Mouse (Mus musculus) hindbrain, embryonic 13.5 days (tissue): ENCODE measurements around the gene Kif7. TPM values are rescaled to one million over a fixed set of nuclear protein-coding genes. Genes with fewer than 3 reads are reported as not detected.

Source experiments
- ATAC-seq: fragments of 200-750 bp; cut with Nextera tagmentation; 2 replicates; pipeline ENCODE4 v1.8.0; 2017; ENCODE audit warnings: moderate TSS enrichment; ENCODE audit not compliant: low FRiP score
- H3K27ac ChIP-seq: fragments of 300-500 bp; sonication (generic); 2 replicates; pipeline ENCODE4 v1.5.1; 2015; ENCODE audit warnings: inconsistent platforms, mild to moderate bottlenecking, moderate library complexity
- H3K27me3 ChIP-seq: fragments of 300-500 bp; sonication (generic); 2 replicates; pipeline ENCODE4 v1.6.1; 2015; ENCODE audit warnings: mild to moderate bottlenecking, inconsistent platforms
- H3K36me3 ChIP-seq: fragments of 300-500 bp; sonication (generic); 2 replicates; pipeline ENCODE4 v1.6.1; 2015; ENCODE audit warnings: mild to moderate bottlenecking, inconsistent platforms
- H3K4me1 ChIP-seq: fragments of 300-500 bp; sonication (generic); replicated peaks from 2 replicates; pipeline ENCODE4 v1.6.1; 2015; ENCODE audit warnings: inconsistent platforms
- H3K4me2 ChIP-seq: fragments of 300-500 bp; sonication (generic); 2 replicates; pipeline ENCODE4 v1.6.1; 2015; ENCODE audit warnings: inconsistent platforms, mild to moderate bottlenecking, moderate library complexity
- H3K4me3 ChIP-seq: fragments of 300-500 bp; sonication (generic); 2 replicates; pipeline ENCODE4 v1.5.1; 2015; ENCODE audit warnings: mild to moderate bottlenecking, inconsistent platforms
- H3K9ac ChIP-seq: fragments of 300-500 bp; sonication (generic); 2 replicates; pipeline ENCODE4 v1.6.1; 2015; ENCODE audit warnings: mild to moderate bottlenecking, inconsistent platforms
- H3K9me3 ChIP-seq: fragments of 300-500 bp; sonication (generic); 2 replicates; pipeline ENCODE4 v1.6.1; 2016; ENCODE audit warnings: inconsistent platforms
- WGBS: fragments of 180-500 bp; shearing (Covaris S2); methylation state at CpG from one replicate; pipeline ENCODE4 v1.1.7; 2015; 5-methylcytosine and 5-hydroxymethylcytosine counted together
- polyA plus RNA-seq: library from polyadenylated mRNA; unstranded; fragments of >200 nt; fragmentation: Nextera tagmentation; extraction: Ambion mirVana; gene quantifications from 2 replicates; pipeline ENCODE4 v1.2.1, GENCODE M21; 2015

Kif7 gene
- 1.7 and 2.2 TPM in 2 replicates for polyA plus RNA-seq

DNA sequence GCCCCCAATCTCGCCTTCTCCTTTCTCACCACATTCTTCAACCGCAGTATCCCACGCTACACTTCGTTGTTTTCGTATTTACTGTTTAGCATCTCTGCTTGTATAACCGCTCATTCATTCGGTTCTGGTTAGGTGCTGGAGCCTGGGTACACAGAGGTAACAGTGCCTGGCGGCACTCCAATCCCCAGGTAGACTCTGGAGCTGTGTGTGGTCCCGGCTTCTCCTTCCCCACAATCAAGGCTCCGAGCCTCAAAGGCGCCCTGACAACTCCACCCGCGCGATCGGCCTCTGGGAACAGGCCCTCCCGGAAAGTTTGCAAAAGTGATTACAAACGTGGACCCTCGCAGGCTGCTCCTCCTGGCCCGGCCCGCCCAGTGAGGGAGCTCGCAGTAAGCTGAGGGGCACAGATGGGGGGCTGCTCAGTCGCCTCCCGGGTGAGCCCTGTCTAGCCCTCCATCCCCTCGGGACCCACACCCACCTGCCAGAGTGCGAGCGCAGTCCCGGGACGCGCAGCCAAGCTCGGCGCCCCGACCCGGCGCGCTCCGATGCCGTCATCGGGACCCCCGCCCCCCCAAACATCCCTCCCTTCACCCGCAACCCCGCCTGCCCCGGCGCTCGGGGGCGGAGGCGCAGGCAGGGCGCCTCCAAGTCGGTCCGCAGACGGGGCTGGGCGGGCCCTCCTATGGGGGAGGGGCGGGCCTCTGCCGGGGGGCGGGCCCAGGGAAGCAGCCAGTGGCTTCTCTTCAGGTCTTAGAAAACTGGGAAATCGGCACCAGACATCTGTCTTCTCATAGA is at the start of gene Kif7:
TSS of gene Kif7 (minus strand) at position 534 of the 795 bp plus-strand sequence.
- H3K4me1 ChIP-seq: peaks cover 27% of the 10 kb centered on the region
- peak within 1 kb of the TSS; percentile 74 for H3K9ac ChIP-seq
- peaks cover 35% of the 10 kb centered on the region; the same call in 1 of the 2 replicates for H3K27me3 ChIP-seq
- no peaks in the 10 kb centered on the region for H3K36me3 ChIP-seq
- H3K27ac ChIP-seq: no peak within 1 kb of the TSS
- peak within 1 kb of the TSS; percentile 92 for H3K4me2 ChIP-seq
- WGBS: under 1% methylated on average over 42 of the region's 55 CpGs
- peak within 1 kb of the TSS; percentile 61 for H3K4me3 ChIP-seq
- peak; percentile 86 for ATAC-seq
- no peaks in the 10 kb centered on the region for H3K9me3 ChIP-seq

DNA sequence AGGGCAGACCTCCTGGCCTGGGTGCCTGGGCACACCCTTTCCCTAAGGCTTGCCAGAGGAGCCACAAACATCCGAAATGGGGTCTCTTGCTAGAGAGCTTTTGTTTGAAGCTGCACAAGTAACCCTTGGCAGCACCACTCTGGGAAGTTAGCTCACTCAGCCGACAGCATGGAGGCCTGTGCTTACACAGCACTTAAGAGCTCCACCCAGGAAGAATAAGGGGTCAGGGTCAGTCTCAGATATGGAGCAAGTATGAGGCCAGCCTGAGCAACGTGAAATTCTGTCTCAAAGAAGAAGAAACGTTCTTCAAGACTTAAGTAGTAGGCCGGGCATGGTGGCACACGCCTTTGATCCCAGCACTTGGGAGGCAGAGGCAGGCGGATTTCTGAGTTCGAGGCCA is 46.6 kb upstream of the Kif7 start:
- WGBS: 81% methylated on average over 8 of the region's 8 CpGs
- Histone ChIP-seq H3K4me1 (no peaks in the 10 kb centered on the region), H3K27me3 (no peaks in the 10 kb centered on the region), H3K36me3 (no peaks in the 10 kb centered on the region), H3K9ac (no peak overlapping the region), H3K4me2 (no peak overlapping the region), H3K9me3 (no peaks in the 10 kb centered on the region), H3K27ac (no peak overlapping the region), H3K4me3 (no peak overlapping the region)
- no peak for ATAC-seq

- no peak overlapping the region for H3K4me2 ChIP-seq
- H3K36me3 ChIP-seq: no peaks in the 10 kb centered on the region
- H3K27ac ChIP-seq: no peak overlapping the region
- no peak overlapping the region for H3K9ac ChIP-seq
- H3K27me3 ChIP-seq: no peaks in the 10 kb centered on the region
- no peaks in the 10 kb centered on the region for H3K4me1 ChIP-seq
- no peaks in the 10 kb centered on the region for H3K9me3 ChIP-seq
- WGBS: 86% methylated on average over 5 of the region's 5 CpGs
- no peak overlapping the region for H3K4me3 ChIP-seq
- ATAC-seq: no peak
Measured at GRCm38 (mm10) chr7:79761124-79761876, 45.8 kb upstream of the Kif7 start.

GRCm38 (mm10) chr7:79759766-79760165 is 44.2 kb upstream of the Kif7 start:
- ATAC-seq: no peak
- H3K27ac ChIP-seq: no peak overlapping the region

DNA sequence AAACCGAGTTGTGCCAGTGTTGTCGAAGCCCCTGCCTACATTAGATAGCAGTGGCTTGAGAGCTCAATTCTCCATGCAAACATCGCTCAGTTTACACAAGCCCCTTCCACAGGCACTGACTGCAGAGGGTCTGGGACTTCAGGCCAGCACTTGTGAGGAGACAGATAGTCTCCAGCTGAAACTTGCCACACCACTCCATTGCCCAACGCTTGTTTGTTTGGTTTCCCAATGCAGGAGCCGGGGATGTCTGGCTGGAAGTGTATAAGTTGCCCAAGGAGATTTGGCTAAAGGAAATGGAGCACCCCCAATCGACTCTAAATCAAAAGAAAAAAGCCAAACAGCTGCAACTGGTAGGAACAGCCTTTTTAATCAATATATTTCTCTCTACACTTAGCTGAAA is 42.7 kb upstream of the Kif7 start:
- Histone ChIP-seq H3K9me3 (no peaks in the 10 kb centered on the region), H3K4me2 (no peak overlapping the region), H3K4me3 (no peak overlapping the region), H3K4me1 (no peaks in the 10 kb centered on the region), H3K27me3 (no peaks in the 10 kb centered on the region), H3K27ac (no peak overlapping the region), H3K9ac (no peak overlapping the region), H3K36me3 (no peaks in the 10 kb centered on the region)
- 79% methylated on average over 6 of the region's 6 CpGs for WGBS
- ATAC-seq: no peak

More at GRCm38 (mm10) chr7:79759766-79760165, 44.2 kb upstream of the Kif7 start:
- H3K4me3 ChIP-seq: no peak overlapping the region
- H3K4me2 ChIP-seq: no peak overlapping the region
- H3K9me3 ChIP-seq: no peaks in the 10 kb centered on the region
- no peaks in the 10 kb centered on the region for H3K27me3 ChIP-seq
- no peaks in the 10 kb centered on the region for H3K4me1 ChIP-seq
- no peaks in the 10 kb centered on the region for H3K36me3 ChIP-seq
- no peak overlapping the region for H3K9ac ChIP-seq

DNA sequence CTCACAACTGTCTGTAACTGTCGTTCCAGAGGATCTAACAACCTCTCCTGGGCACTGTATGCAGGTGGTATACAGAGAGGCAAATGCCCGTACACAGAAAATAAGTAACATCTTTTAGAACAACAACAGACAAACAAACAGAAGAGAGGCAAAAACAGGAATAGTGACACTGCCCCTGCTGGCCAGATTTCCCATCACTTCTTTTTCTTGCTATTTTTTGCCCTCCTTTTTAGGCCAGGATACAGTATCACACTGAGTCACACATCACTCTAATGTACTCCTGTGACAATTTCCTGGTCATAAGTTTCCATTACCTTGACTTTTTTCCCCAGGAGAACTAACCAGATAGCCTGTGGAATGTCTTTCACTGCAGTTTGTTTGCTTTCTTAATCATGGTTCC is 40.8 kb upstream of the Kif7 start:
- Histone ChIP-seq H3K9ac (no peak overlapping the region), H3K4me2 (no peak overlapping the region), H3K27me3 (no peaks in the 10 kb centered on the region), H3K36me3 (no peaks in the 10 kb centered on the region), H3K4me1 (no peaks in the 10 kb centered on the region), H3K4me3 (no peak overlapping the region), H3K9me3 (no peaks in the 10 kb centered on the region), H3K27ac (no peak overlapping the region)
- ATAC-seq: no peak
- 53% methylated on average over 2 of the region's 2 CpGs for WGBS

DNA sequence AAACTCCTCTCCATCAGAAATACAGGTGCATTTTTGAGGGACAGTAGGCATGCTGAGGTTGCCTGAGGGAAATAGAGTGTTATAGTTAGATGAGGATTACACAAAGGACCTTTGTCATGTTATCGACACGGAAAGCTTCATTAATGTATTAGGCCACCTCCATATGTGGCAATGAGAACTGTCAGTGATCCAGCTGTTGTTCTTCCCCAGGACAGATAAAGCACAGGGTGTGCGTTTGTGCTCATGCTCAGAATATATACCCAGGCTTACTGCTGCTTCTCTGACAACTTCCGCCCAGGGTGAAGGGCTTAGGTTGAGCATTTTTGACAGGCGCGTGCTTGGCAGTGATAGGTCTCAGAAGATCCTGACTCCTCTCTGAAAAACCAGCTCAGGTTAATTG is 34.0 kb upstream of the Kif7 start:
- no peak for ATAC-seq
- Histone ChIP-seq H3K27me3 (0 out of 2 replicates have a peak, but pooled peaks cover 5% of the 10 kb centered on the region), H3K4me3 (no peak overlapping the region), H3K27ac (no peak overlapping the region), H3K36me3 (no peaks in the 10 kb centered on the region), H3K4me2 (no peak overlapping the region), H3K4me1 (no peaks in the 10 kb centered on the region), H3K9ac (no peak overlapping the region), H3K9me3 (no peaks in the 10 kb centered on the region)
- WGBS: 91% methylated on average over 6 of the region's 6 CpGs

DNA sequence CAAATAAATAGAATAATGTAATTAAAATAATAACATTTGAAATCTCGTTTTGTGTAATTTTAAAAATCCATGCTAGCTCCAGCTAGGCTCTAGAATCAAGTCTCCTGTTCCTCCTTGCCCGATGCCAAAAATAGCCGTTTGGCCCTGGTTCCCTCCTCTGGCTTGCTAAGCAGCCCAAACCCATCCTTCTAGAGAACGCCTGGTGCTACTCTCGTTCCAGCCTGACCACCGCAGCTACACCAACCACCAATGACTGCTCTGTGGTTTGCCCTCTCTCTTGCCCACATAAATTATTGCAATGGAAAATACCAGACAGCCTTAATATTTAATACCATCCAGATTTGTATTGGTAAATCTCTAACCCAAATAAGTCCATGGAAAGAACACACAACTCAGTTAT is 32.1 kb upstream of the Kif7 start:
- no peaks in the 10 kb centered on the region for H3K9me3 ChIP-seq
- ATAC-seq: no peak
- no peak overlapping the region for H3K9ac ChIP-seq
- no peak overlapping the region for H3K4me3 ChIP-seq
- H3K27ac ChIP-seq: no peak overlapping the region
- H3K4me1 ChIP-seq: peaks cover 9% of the 10 kb centered on the region
- H3K36me3 ChIP-seq: no peaks in the 10 kb centered on the region
- 83% methylated on average over 6 of the region's 6 CpGs for WGBS
- 0 out of 2 replicates have a peak, but pooled peaks cover 6% of the 10 kb centered on the region for H3K27me3 ChIP-seq
- H3K4me2 ChIP-seq: no peak overlapping the region

GRCm38 (mm10) chr7:79744585-79744984 is 29.1 kb upstream of the Kif7 start:
- H3K4me3 ChIP-seq: no peak overlapping the region
- H3K4me1 ChIP-seq: peaks cover 14% of the 10 kb centered on the region
- WGBS: 78% methylated on average over 5 of the region's 5 CpGs
- 0 out of 2 replicates have a peak, but pooled peaks cover 6% of the 10 kb centered on the region for H3K27me3 ChIP-seq
- H3K36me3 ChIP-seq: peaks cover 1% of the 10 kb centered on the region; the same call in 1 of the 2 replicates
- H3K4me2 ChIP-seq: no peak overlapping the region
- no peak overlapping the region for H3K27ac ChIP-seq
- H3K9ac ChIP-seq: no peak overlapping the region
- H3K9me3 ChIP-seq: no peaks in the 10 kb centered on the region
- no peak for ATAC-seq

GRCm38 (mm10) chr7:79744051-79744450 is 28.5 kb upstream of the Kif7 start:
- Histone ChIP-seq H3K4me2 (no peak overlapping the region), H3K9me3 (no peaks in the 10 kb centered on the region), H3K36me3 (peaks cover 4% of the 10 kb centered on the region; the same call in 1 of the 2 replicates), H3K27ac (no peak overlapping the region), H3K4me3 (no peak overlapping the region), H3K27me3 (0 out of 2 replicates have a peak, but pooled peaks cover 6% of the 10 kb centered on the region), H3K9ac (no peak overlapping the region), H3K4me1 (peaks cover 14% of the 10 kb centered on the region)
- 94% methylated on average over 9 of the region's 9 CpGs for WGBS
- ATAC-seq: no peak

DNA sequence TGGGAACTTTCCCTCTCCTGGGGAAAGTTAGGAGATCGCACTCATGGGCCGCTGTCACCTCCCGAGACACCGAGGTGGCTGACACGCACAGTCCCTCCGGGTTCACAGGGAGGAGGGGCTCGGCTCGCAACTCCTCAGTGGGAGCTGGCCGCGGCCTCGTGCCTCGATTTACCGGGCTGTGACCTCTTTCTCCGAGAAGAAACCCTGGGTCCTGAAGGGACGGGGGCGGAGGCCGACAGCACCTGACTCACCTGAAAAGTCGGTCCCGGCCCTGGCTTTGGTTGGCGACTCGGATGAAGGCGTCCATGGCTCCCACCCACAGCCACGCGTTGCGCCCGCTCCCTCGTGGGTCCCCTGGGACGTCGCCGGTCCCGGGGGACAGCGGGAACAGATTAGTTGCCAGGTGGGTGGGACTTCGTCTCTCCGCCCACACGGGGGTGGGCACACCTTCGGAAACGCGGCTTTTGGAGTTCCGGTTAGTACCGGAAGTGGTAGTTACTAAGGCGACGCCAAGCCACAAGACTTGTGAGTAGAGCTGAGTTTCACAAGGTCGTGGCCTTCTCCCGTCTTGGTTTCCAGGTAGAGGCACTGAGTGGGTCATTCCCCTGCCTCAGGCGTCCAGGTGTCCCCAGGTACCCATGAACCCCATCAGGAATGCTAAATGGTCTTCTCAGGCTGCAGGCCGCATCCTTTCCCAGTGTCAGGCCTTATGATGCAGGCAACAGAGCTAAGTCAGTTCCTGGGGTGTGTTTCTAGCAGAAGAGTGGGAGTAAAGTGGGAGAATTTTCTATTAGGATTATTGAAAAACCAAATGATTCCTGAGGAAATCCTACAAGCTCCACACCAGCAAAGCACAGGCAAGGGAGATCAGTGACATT is 27.4 kb upstream of the Kif7 start, which contains the start of the genes Pex11a and Wdr93:
TSS of gene Pex11a (minus strand) at position 473 of the 878 bp plus-strand sequence.
TSS of gene Wdr93 (plus strand) at position 505 of the 878 bp plus-strand sequence.
- 3% methylated on average over 44 of the region's 46 CpGs for WGBS
- H3K4me2 ChIP-seq: peak within 1 kb of the TSS; percentile 95
- peak within 1 kb of the TSS; percentile 77 for H3K9ac ChIP-seq
- peak; percentile 86 for ATAC-seq
- H3K27me3 ChIP-seq: 0 out of 2 replicates have a peak, but pooled peaks cover 6% of the 10 kb centered on the region
- peaks cover 10% of the 10 kb centered on the region for H3K36me3 ChIP-seq
- H3K27ac ChIP-seq: no peak within 1 kb of the TSS
- H3K4me1 ChIP-seq: peaks cover 14% of the 10 kb centered on the region
- peak within 1 kb of the TSS; percentile 76 for H3K4me3 ChIP-seq
- H3K9me3 ChIP-seq: no peaks in the 10 kb centered on the region
